Mouse (Mus musculus): ENCODE measurements at regions not wholly inside any gene's neighbourhood (a gene's known extent, or its start where the extent isn't known, plus 50 kb on each side); places are given as distances from the start of the nearest gene placed in this dataset.

DNA sequence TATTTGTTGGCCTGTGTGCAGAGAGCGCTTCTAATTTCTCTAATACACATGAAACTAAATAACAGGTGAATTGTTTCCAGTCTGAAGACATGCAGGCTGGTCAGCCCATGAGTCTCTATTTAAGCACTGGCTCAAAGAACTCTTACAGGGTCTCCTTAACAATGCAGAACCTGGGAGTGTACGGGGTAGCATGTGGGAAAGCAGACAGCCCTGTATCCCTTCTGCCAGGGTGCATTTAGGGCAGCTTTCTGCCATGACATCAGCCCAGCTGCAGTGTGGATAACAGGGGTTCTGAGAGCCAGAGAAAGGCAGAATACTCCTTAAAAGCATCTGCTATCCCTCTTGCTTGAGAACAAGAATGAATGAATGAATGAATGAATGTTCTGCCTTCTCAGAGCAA, 164.7 kb downstream of the Grb14 start:
- DNase-seq: no peak

DNA sequence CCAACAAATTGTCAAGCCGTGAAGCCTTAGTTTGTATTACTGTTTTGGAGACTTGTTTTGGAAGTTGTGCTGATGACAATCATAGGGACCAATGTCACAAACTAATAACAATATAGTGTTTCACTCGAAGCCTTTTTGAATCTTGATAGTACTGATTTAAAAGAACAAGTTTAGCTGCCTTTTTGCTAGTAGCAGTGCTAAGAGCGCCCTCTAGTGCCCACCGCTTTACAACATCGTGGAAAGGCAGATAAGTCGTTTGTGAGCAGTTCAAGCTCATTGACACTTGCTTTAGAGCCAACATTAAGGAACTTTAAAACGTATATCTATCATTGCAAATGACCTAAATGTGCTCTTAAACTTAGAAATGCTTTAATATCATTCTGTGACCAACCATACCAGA, 170.9 kb downstream of the Grb14 start:
- peak; percentile 76 to 93 for DNase-seq

DNA sequence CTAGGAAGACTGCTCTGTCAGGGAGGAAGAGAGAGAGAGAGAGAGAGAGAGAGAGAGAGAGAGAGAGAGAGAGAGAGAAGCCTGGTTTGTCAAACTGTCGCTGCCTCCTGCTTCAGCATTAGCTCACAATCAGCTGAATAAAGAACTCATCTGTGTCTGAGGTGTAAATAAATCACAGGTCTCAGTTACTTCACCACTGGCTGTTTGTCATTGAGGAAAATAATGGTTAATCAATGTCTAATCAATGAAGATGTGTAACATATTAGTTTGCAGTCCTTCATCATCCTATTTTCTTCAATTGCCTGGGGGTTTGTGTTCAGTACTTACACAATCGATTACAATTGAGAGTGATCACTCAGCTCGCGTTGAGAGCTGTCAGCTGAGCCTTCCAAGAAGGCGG, 171.9 kb downstream of the Grb14 start:
- no peak for DNase-seq

DNA sequence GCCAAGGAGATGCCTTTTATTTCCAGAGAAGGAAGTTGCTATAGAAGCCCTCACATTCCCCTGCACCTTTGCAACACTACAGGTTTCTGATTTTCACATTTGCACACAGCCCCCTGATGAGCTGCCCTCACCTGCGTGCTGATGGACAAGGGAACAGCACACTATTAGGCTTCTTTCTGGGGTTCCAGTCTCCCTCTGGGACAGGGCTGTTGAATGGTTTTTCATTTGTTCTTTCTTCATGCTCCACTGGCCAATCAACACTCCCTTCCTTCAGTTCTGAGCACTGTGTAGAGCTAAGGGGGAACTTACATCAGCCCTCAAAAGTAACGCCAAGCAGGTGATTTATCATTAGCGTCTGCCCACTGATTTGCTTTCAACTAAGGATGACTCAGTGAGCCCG, 173.7 kb downstream of the Grb14 start:
- no peak for DNase-seq

DNA sequence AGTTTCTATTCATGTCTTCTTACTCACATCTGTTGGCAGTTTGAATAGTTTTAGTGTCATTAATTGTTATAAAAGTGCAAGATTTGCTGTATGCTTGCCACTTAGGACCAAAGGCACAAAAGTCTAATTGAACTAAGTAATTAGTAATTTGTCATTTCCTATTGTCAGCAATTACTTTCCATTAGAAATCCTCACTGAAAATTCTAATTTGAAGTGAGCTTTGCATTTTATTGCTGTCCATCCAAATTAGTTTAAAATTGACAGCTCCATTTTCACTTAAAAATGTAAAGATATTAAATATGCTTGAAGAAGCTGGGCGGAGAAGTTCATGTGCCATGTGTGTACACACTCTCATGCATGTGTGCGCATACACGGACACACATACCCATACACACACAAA, 174.1 kb downstream of the Grb14 start:
- DNase-seq: no peak

DNA sequence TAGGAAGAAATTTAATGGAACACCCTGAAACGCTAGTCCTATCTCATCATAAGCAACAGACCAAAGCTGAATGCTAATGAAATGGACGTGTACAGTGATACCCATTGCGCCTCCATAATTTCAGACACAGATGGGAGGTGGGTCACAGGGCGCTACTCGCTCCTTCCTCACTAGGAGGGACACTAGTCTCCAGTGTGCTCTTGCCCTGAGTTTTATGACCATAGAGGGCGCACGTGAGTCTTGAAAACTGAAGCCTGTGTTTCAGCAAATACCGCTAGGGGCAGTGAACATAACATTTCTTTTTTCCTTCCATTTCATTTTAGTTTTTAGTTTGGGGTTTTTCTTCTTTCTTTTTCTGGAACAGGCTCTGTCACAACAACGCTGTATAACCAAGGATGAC, 200.3 kb downstream of the Grb14 start:
- peak in 1 of 2 experiments; percentile 4 for DNase-seq

DNA sequence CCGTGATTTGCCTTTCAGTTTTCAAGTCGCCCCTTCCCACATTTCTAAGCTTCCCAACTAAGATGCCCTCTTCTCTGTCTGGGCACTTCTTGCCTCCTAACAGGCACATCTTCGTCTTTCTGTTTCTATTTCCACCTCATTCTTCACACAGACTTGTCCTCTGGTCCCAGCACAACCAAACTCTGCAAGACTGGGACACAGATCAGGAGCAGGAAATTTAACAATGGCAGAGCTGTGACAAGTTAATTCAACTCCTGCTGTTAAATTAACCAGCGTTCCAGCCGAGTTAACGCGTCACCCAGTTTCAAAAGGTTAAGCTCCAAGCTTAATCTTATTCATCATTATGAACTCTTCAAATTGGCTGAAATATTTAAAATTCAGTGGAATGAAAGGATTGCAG, 200.9 kb downstream of the Grb14 start:
- DNase-seq: peak in 1 of 2 experiments; percentile 4

DNA sequence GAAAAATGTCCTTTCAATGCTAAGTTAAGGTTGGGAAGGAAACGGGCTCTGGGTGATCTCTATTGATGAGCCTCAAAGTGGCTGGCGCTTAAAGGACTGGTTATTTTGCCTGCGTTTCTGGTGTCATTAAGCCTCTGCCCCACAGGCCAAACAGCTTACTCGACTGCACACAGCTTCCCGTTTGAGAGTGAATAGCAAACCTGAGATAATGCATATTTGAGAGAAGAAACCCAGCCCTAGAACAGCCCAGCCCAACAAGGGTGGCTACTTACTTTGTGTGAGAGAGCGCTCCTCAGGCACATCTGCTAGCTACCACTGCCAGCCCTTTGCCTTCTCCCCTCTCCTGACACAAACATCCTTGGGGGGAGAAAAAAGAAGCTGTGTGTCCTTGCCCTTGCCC, 201.7 kb downstream of the Grb14 start:
- DNase-seq: no peak

DNA sequence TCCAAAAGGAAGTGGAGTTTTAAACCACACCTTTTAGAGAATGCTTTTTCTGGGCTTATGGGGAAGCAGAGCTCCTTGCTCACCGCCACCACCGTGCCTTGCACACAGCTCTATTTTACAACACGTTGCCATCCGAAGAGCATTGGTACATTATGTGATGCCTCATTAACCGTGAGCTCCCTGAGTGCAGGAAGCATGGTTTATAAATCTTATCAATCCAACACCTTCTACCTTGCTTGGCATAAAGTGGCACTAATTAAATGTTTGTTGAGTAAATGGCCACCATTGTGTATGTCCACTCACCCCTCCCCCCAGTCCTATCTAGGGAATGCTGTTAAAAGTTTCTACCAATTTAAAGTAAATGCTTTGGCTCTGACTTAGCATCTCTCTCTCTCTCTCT, 206.6 kb downstream of the Grb14 start:
- DNase-seq: peak in 1 of 2 experiments; percentile 0
